Mouse (Mus musculus) CH12.LX (cell line): Measurements from ENCODE around the gene Rrm2. TPM values are rescaled to one million over a fixed set of nuclear protein-coding genes. Genes with fewer than 3 reads are reported as not detected.

Experiments
- DNase-seq: peaks from one replicate; pipeline ENCODE4 v3.0.0-alpha.2; 2013; ENCODE audit errors: extremely low read depth
- H3K27ac ChIP-seq: 2 replicates; pipeline ENCODE4 v1.5.1; 2012; ENCODE audit warnings: low read depth, mild to moderate bottlenecking, control low read depth, moderate library complexity; ENCODE audit not compliant: insufficient read depth
- H3K27me3 ChIP-seq: replicated peaks from 2 replicates; pipeline ENCODE3; 2012; ENCODE audit warnings: inconsistent platforms
- H3K36me3 ChIP-seq, 2 experiments: replicated peaks in 1 of 2; 2 replicates each; pipeline versions ENCODE3 to v1.6.1; 2012; ENCODE audit warnings: inconsistent platforms in 1 of 2, low read length in 1 of 2, mild to moderate bottlenecking in 1 of 2, mixed read lengths in 1 of 2, moderate library complexity in 1 of 2; ENCODE audit not compliant: control insufficient read depth in 1 of 2, insufficient read depth in 1 of 2
- H3K4me1 ChIP-seq, 2 experiments: 2 replicates each; pipeline ENCODE4 v1.6.1; 2012; ENCODE audit warnings: inconsistent platforms in 1 of 2, moderate library complexity in 1 of 2; ENCODE audit not compliant: insufficient read depth in 2 of 2, control insufficient read depth in 1 of 2
- H3K4me2 ChIP-seq: 2 replicates; pipeline ENCODE4 v1.6.1; 2012; ENCODE audit warnings: low read depth, mild to moderate bottlenecking, control low read depth; ENCODE audit not compliant: poor library complexity, insufficient read depth, severe bottlenecking
- H3K4me3 ChIP-seq, 3 experiments: fragments of 150-350 bp in 1 of 3; sonication (generic) in 1 of 3; replicated peaks in 1 of 3; 2 replicates each; pipeline versions ENCODE3 to v1.5.1; 2011 to 2012; ENCODE audit warnings: low read depth in 2 of 3, low read length in 2 of 3, mild to moderate bottlenecking in 2 of 3, moderate library complexity in 2 of 3, control low read depth in 1 of 3, improper control_type of control experiment in 1 of 3, inconsistent platforms in 1 of 3, mixed read lengths in 1 of 3; ENCODE audit not compliant: poor library complexity in 1 of 3
- H3K79me2 ChIP-seq: replicated peaks from 2 replicates; pipeline ENCODE4 v1.6.1; 2012; ENCODE audit warnings: mild to moderate bottlenecking, moderate library complexity; ENCODE audit not compliant: control insufficient read depth, poor library complexity, insufficient read depth, severe bottlenecking; ENCODE audit errors: extremely low read depth
- H3K9ac ChIP-seq: 2 replicates; pipeline ENCODE4 v1.6.1; 2012; ENCODE audit warnings: low read depth, mild to moderate bottlenecking, control low read depth, moderate library complexity; ENCODE audit not compliant: insufficient read depth
- H3K9me3 ChIP-seq: replicated peaks from 2 replicates; pipeline ENCODE3; 2012; ENCODE audit warnings: low read length, inconsistent platforms, mixed read lengths
- BHLHE40 ChIP-seq: IDR thresholded peaks from 2 replicates; pipeline ENCODE4 v1.6.1; 2011; ENCODE audit warnings: mild to moderate bottlenecking, low read depth, low read length, improper control_type of control experiment
- CTCF ChIP-seq, 2 experiments: IDR thresholded peaks in 1 of 2; conservative IDR thresholded peaks in 1 of 2; 2 replicates each; pipeline ENCODE4 v1.5.1; 2011 to 2012; ENCODE audit warnings: low read depth in 2 of 2, low read length in 2 of 2, improper control_type of control experiment in 1 of 2, inconsistent platforms in 1 of 2, mild to moderate bottlenecking in 1 of 2, moderate library complexity in 1 of 2
- E2F4 ChIP-seq: IDR thresholded peaks from 2 replicates; pipeline ENCODE4 v1.6.1; 2011; ENCODE audit warnings: low read depth, low read length, improper control_type of control experiment; ENCODE audit not compliant: insufficient replicate concordance
- EP300 ChIP-seq: IDR thresholded peaks from 2 replicates; pipeline ENCODE4 v1.6.1; 2011; ENCODE audit warnings: low read length, improper control_type of control experiment
- ETS1 ChIP-seq: conservative IDR thresholded peaks from 2 replicates; pipeline ENCODE4 v1.6.1; 2012; ENCODE audit warnings: low read depth, mild to moderate bottlenecking, inconsistent platforms, low read length, improper control_type of control experiment, moderate library complexity
- GABPA ChIP-seq: IDR thresholded peaks from 2 replicates; pipeline ENCODE4 v1.6.1; 2012; ENCODE audit warnings: low read depth, low read length, improper control_type of control experiment, inconsistent platforms; ENCODE audit not compliant: insufficient replicate concordance
- HCFC1 ChIP-seq: IDR thresholded peaks from 2 replicates; pipeline ENCODE4 v1.6.1; 2012; ENCODE audit warnings: low read depth, mild to moderate bottlenecking, inconsistent platforms, low read length, improper control_type of control experiment
- IRF4 ChIP-seq: IDR thresholded peaks from 2 replicates; pipeline ENCODE4 v1.6.1; 2014; ENCODE audit warnings: low read depth, mild to moderate bottlenecking, inconsistent platforms, low read length, improper control_type of control experiment
- JUN ChIP-seq: IDR thresholded peaks from 2 replicates; pipeline ENCODE4 v1.6.1; 2011; ENCODE audit warnings: low read depth, mild to moderate bottlenecking, low read length, improper control_type of control experiment, moderate library complexity; ENCODE audit not compliant: insufficient read depth
- JUND ChIP-seq: conservative IDR thresholded peaks from 2 replicates; pipeline ENCODE4 v1.6.1; 2011; ENCODE audit warnings: low read depth, low read length, improper control_type of control experiment
- KAT2A ChIP-seq: IDR thresholded peaks from 2 replicates; pipeline ENCODE4 v1.6.1; 2012; ENCODE audit warnings: low read length, improper control_type of control experiment, inconsistent platforms; ENCODE audit not compliant: insufficient replicate concordance
- MAFK ChIP-seq: IDR thresholded peaks from 2 replicates; pipeline ENCODE4 v1.6.1; 2011; ENCODE audit warnings: low read length, improper control_type of control experiment; ENCODE audit not compliant: insufficient replicate concordance
- MAZ ChIP-seq: IDR thresholded peaks from 2 replicates; pipeline ENCODE4 v1.6.1; 2012; ENCODE audit warnings: low read depth, mild to moderate bottlenecking, inconsistent platforms, low read length, improper control_type of control experiment, moderate library complexity
- MEF2A ChIP-seq: IDR thresholded peaks from 2 replicates; pipeline ENCODE4 v1.6.1; 2014; ENCODE audit warnings: low read depth, mild to moderate bottlenecking, inconsistent platforms, low read length, improper control_type of control experiment, borderline replicate concordance
- NELFE ChIP-seq: IDR thresholded peaks from 2 replicates; pipeline ENCODE4 v1.6.1; 2011; ENCODE audit warnings: low read depth, low read length, improper control_type of control experiment
- NRF1 ChIP-seq: IDR thresholded peaks from 2 replicates; pipeline ENCODE4 v1.6.1; 2014; ENCODE audit warnings: low read depth, mild to moderate bottlenecking, inconsistent platforms, low read length, improper control_type of control experiment, moderate library complexity
- POLR2A ChIP-seq: IDR thresholded peaks from 2 replicates; pipeline ENCODE4 v1.6.1; 2011; ENCODE audit warnings: low read depth, mild to moderate bottlenecking, improper control_type of control experiment, low read length
- POLR2AphosphoS2 ChIP-seq: IDR thresholded peaks from 2 replicates; pipeline ENCODE4 v1.6.1; 2011; ENCODE audit warnings: low read depth, low read length, improper control_type of control experiment
- RAD21 ChIP-seq: IDR thresholded peaks from 2 replicates; pipeline ENCODE4 v1.6.1; 2011; ENCODE audit warnings: low read depth, mild to moderate bottlenecking, low read length, improper control_type of control experiment, moderate library complexity
- RCOR1 ChIP-seq: conservative IDR thresholded peaks from 2 replicates; pipeline ENCODE4 v1.6.1; 2012; ENCODE audit warnings: low read depth, mild to moderate bottlenecking, inconsistent platforms, low read length, improper control_type of control experiment
- SMC3 ChIP-seq: IDR thresholded peaks from 2 replicates; pipeline ENCODE4 v1.6.1; 2011; ENCODE audit warnings: low read depth, low read length, improper control_type of control experiment
- USF2 ChIP-seq: conservative IDR thresholded peaks from 2 replicates; pipeline ENCODE4 v1.6.1; 2011; ENCODE audit warnings: low read depth, low read length, improper control_type of control experiment
- ZC3H11A ChIP-seq: IDR thresholded peaks from 2 replicates; pipeline ENCODE4 v1.6.1; 2012; ENCODE audit warnings: low read depth, mild to moderate bottlenecking, inconsistent platforms, low read length, improper control_type of control experiment
- ZMIZ1 ChIP-seq: IDR thresholded peaks from 2 replicates; pipeline ENCODE4 v1.6.1; 2012; ENCODE audit warnings: low read depth, mild to moderate bottlenecking, inconsistent platforms, low read length, improper control_type of control experiment
- ZNF384 ChIP-seq: IDR thresholded peaks from 2 replicates; pipeline ENCODE4 v1.6.1; 2012; ENCODE audit warnings: low read depth, low read length, improper control_type of control experiment, inconsistent platforms
- dilution Hi-C: fragments of 300-500 bp; cut with MboI; formaldehyde crosslinking; loops from 2 replicates; pipeline ENCODE4 v1.14.3; 2020; ENCODE audit warnings: low sequenced_read_pairs; ENCODE audit not compliant: extremely low pct_unique_long_range_greater_than_20kb, extremely low pct_ligation_motif_present
- in situ Hi-C: fragments of 300-500 bp; cut with MboI; formaldehyde crosslinking; loops from 3 replicates; pipeline ENCODE4 v1.14.3; 2019; ENCODE audit warnings: low sequenced_read_pairs, low pct_ligation_motif_present, low pct_unique_long_range_greater_than_20kb, mixed read lengths
- polyA plus RNA-seq: library from polyadenylated mRNA; unstranded; fragments of >175 nt; gene quantifications from 2 replicates; pipeline ENCODE4 v1.2.1, GENCODE M21; 2012; ENCODE audit warnings: low read depth; ENCODE audit not compliant: insufficient read length
- total RNA-seq, 2 experiments: library from RNA; depleted of rRNA; stranded (reverse); fragments of 300-350 nt in 1 of 2; fragments of >200 nt in 1 of 2; gene quantifications; 2 replicates each; pipeline ENCODE4 v1.2.3; 2012 to 2014

Gene Rrm2
- total and polyA plus RNA-seq, 3 experiments: 89.0 to 214 (median 180) TPM

- no peak for DNase-seq
- no peak for TF ChIP-seq HCFC1
- no peak for TF ChIP-seq MEF2A
- no peak for TF ChIP-seq CTCF (conservative IDR thresholded peaks at IDR 0.05 in 1 of 2, IDR thresholded peaks at IDR 0.05 in 1 of 2; ENCODE audit: low read depth in 2 of 2, low read length in 2 of 2)
- no peak for TF ChIP-seq ZMIZ1
- no peak for TF ChIP-seq NELFE
- TF ChIP-seq BHLHE40: no peak
- TF ChIP-seq SMC3: no peak
- no peak for TF ChIP-seq KAT2A
- no peak for TF ChIP-seq E2F4
- TF ChIP-seq JUN: no peak
- no peak for TF ChIP-seq NRF1
- TF ChIP-seq ETS1: no peak
- TF ChIP-seq IRF4: no peak
- TF ChIP-seq POLR2A: no peak
- TF ChIP-seq RAD21: no peak
- TF ChIP-seq JUND: no peak
- no peak for TF ChIP-seq USF2
- Histone ChIP-seq H3K9me3 (no peaks in the 10 kb centered on the region), H3K4me1 (peaks cover 0 to 6% of the 10 kb centered on the region in 2 experiments; a peak in 2 of 4 replicates), H3K79me2 (no peaks in the 10 kb centered on the region), H3K27me3 (no peaks in the 10 kb centered on the region), H3K27ac (no peak overlapping the region), H3K4me3 (no peak overlapping the region), H3K9ac (no peak overlapping the region), H3K4me2 (no peak overlapping the region), H3K36me3 (no peaks in the 10 kb centered on the region)
- dilution Hi-C loops: no loop called here
- in situ Hi-C loops: no loop called here
Observed at GRCm38 (mm10) chr12:24680096-24680491, 27.9 kb upstream of the Rrm2 start.

- Histone ChIP-seq H3K9me3 (no peaks in the 10 kb centered on the region), H3K4me2 (no peak overlapping the region), H3K9ac (no peak overlapping the region), H3K4me1 (peaks cover 0 to 6% of the 10 kb centered on the region in 2 experiments; a peak in 2 of 4 replicates), H3K4me3 (no peak overlapping the region), H3K79me2 (no peaks in the 10 kb centered on the region), H3K27me3 (no peaks in the 10 kb centered on the region), H3K36me3 (no peaks in the 10 kb centered on the region), H3K27ac (no peak overlapping the region)
- TF ChIP-seq ZC3H11A (no peak), GABPA (no peak), MEF2A (no peak), POLR2AphosphoS2 (no peak), RCOR1 (no peak), BHLHE40 (no peak), ZNF384 (no peak), USF2 (no peak), MAFK (no peak), MAZ (no peak), ZMIZ1 (no peak), EP300 (no peak)
- in situ Hi-C loops: no loop called here
- dilution Hi-C loops: no loop called here
- no peak for DNase-seq
Observed at GRCm38 (mm10) chr12:24680492-24681285, 27.4 kb upstream of the Rrm2 start.
